Mouse (Mus musculus): ENCODE measurements around the gene Rpl7l1. TPM values are rescaled to one million over a fixed set of nuclear protein-coding genes. Genes with fewer than 3 reads are reported as not detected.

Gene Rpl7l1
- polyA plus RNA-seq, 1 experiment from 2014 or later, result 133 TPM

DNA sequence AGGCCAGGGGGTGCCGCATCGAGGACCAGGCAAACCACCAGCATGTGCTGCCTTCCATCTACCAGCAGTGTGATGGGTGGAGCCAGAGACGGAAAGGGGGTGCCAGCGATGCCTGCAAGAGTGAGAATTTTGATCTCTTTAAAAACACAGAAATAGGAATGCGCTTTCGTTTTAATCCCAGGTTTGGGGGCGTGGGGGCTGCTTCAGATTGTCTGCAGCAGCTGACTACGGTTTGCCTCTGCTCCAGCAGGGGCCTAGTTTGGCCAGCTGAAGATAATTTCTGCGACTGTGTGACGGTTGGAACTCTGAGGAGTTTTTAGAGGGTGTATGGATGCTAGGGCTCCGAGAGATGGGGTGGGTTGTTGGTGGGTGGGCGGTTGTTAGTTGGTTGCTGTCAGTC is 23.7 kb downstream of the Rpl7l1 start:
- no peak overlapping the region for H3K9ac ChIP-seq (ENCODE audit: low read length)
- DNase-seq (ENCODE audit: low spot score), result no peak
- 81% methylated on average over 12 of the region's 12 CpGs for WGBS
- H3K27me3 ChIP-seq (replicated peaks; ENCODE audit: control insufficient read depth, insufficient read depth, low read length), result no peaks in the 10 kb centered on the region
- ATAC-seq (replicated peaks; ENCODE audit: low FRiP score, low TSS enrichment, low read depth), result no peak
- no peak overlapping the region for H3K4me3 ChIP-seq (ENCODE audit: low read depth, low read length)
- no peaks in the 10 kb centered on the region for H3K4me1 ChIP-seq (replicated peaks; ENCODE audit: control insufficient read depth, insufficient read depth, low read length)
- H3K4me2 ChIP-seq (ENCODE audit: low read length), result no peak overlapping the region
- no peak overlapping the region for H3K27ac ChIP-seq (ENCODE audit: low read depth)
- no peaks in the 10 kb centered on the region for H3K36me3 ChIP-seq (ENCODE audit: control insufficient read depth, insufficient read depth, low read length)
- H3K9me3 ChIP-seq (ENCODE audit: control insufficient read depth, low read length), result no peaks in the 10 kb centered on the region

GRCm38 (mm10) chr17:46751794-46752556 is 30.5 kb downstream of the Rpl7l1 start, which contains the start of gene Cnpy3:
Gene Cnpy3 (minus strand): TSS chr17:46752214.
- 1% methylated on average over 52 of the region's 58 CpGs for WGBS

GRCm38 (mm10) chr17:46751056-46751793 is 31.2 kb downstream of the Rpl7l1 start:
- 21% methylated on average over 16 of the region's 16 CpGs for WGBS
- Histone ChIP-seq H3K27me3 (replicated peaks; ENCODE audit: control insufficient read depth, insufficient read depth, low read length) (no peaks in the 10 kb centered on the region), H3K9ac (ENCODE audit: low read length) (peak overlapping the region; percentile 63), H3K27ac (ENCODE audit: low read depth) (peak overlapping the region; percentile 90), H3K4me2 (ENCODE audit: low read length) (peak overlapping the region; percentile 73), H3K4me3 (ENCODE audit: low read depth, low read length) (peak overlapping the region; percentile 63), H3K9me3 (ENCODE audit: control insufficient read depth, low read length) (no peaks in the 10 kb centered on the region), H3K4me1 (replicated peaks; ENCODE audit: control insufficient read depth, insufficient read depth, low read length) (peaks cover 9% of the 10 kb centered on the region), H3K36me3 (ENCODE audit: control insufficient read depth, insufficient read depth, low read length) (peaks cover 11% of the 10 kb centered on the region; the same call in 1 of the 2 replicates)
- ATAC-seq (replicated peaks; ENCODE audit: low FRiP score, low TSS enrichment, low read depth), result peak; percentile 23
- DNase-seq (ENCODE audit: low spot score), result no peak

More at GRCm38 (mm10) chr17:46751794-46752556, 30.5 kb downstream of the Rpl7l1 start, which contains the start of gene Cnpy3:
- H3K27ac ChIP-seq (ENCODE audit: low read depth), result peak within 1 kb of the TSS; percentile 90
- no peaks in the 10 kb centered on the region for H3K9me3 ChIP-seq (ENCODE audit: control insufficient read depth, low read length)
- peaks cover 5% of the 10 kb centered on the region; the same call in 1 of the 2 replicates for H3K36me3 ChIP-seq (ENCODE audit: control insufficient read depth, insufficient read depth, low read length)
- peak within 1 kb of the TSS; percentile 63 for H3K9ac ChIP-seq (ENCODE audit: low read length)
- peak within 1 kb of the TSS; percentile 63 for H3K4me3 ChIP-seq (ENCODE audit: low read depth, low read length)
- DNase-seq (ENCODE audit: low spot score), result peak; percentile 97
- H3K4me2 ChIP-seq (ENCODE audit: low read length), result peak within 1 kb of the TSS; percentile 73
- no peaks in the 10 kb centered on the region for H3K27me3 ChIP-seq (replicated peaks; ENCODE audit: control insufficient read depth, insufficient read depth, low read length)
- H3K4me1 ChIP-seq (replicated peaks; ENCODE audit: control insufficient read depth, insufficient read depth, low read length), result peaks cover 9% of the 10 kb centered on the region
- peak; percentile 99 for ATAC-seq (replicated peaks; ENCODE audit: low FRiP score, low TSS enrichment, low read depth)

DNA sequence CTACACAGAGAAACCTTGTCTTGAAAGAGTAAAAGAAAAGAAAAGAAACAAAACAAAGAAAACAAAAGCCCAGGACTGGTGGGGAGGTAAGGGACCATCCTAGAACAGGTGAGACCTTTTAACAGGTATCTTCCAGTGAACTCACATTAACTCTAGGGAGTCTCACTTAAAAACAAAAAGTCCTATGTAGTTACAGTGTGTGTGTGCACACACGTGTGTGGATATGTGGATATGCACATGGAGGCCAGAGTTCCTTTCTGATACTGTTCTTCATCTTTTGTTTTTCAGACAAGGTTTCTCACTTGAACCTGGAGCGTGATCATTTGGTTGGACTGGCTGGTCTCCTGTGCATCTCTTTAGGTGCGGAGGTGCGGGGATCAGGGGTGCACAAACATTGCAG is 31.9 kb downstream of the Rpl7l1 start:
- WGBS, result 90% methylated on average over 4 of the region's 4 CpGs
- H3K4me3 ChIP-seq (ENCODE audit: low read depth, low read length), result peak overlapping the region; percentile 63; the same call in 1 of the 2 replicates
- peak overlapping the region; percentile 73 for H3K4me2 ChIP-seq (ENCODE audit: low read length)
- H3K4me1 ChIP-seq (replicated peaks; ENCODE audit: control insufficient read depth, insufficient read depth, low read length), result peaks cover 9% of the 10 kb centered on the region
- no peaks in the 10 kb centered on the region for H3K9me3 ChIP-seq (ENCODE audit: control insufficient read depth, low read length)
- H3K27ac ChIP-seq (ENCODE audit: low read depth), result no peak overlapping the region
- no peaks in the 10 kb centered on the region for H3K27me3 ChIP-seq (replicated peaks; ENCODE audit: control insufficient read depth, insufficient read depth, low read length)
- peak overlapping the region; percentile 63 for H3K9ac ChIP-seq (ENCODE audit: low read length)
- no peak for DNase-seq (ENCODE audit: low spot score)
- H3K36me3 ChIP-seq (ENCODE audit: control insufficient read depth, insufficient read depth, low read length), result peaks cover 12% of the 10 kb centered on the region; the same call in 1 of the 2 replicates
- no peak for ATAC-seq (replicated peaks; ENCODE audit: low FRiP score, low TSS enrichment, low read depth)

DNA sequence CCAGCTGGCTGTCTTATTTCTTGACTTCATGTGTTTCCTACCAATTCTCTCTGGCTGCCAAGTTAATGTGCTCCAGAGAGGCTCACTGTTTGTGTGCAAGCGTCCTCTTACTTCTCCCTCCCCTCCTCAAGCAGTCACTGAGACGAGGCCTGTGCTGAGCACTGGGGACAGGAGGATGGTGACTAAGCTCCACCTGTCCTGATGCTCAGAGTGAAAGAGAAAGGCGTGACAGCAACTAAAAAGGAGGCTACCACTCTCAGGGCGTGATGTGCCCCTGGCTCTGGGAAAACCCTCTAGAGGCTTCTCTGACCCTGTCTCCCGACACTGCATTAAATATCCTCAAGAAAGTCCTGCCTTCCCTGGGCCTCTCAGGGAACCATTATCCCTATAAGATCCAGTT is 33.2 kb downstream of the Rpl7l1 start:
- no peaks in the 10 kb centered on the region for H3K9me3 ChIP-seq (ENCODE audit: control insufficient read depth, low read length)
- no peak overlapping the region for H3K4me2 ChIP-seq (ENCODE audit: low read length)
- ATAC-seq (replicated peaks; ENCODE audit: low FRiP score, low TSS enrichment, low read depth), result no peak
- H3K4me1 ChIP-seq (replicated peaks; ENCODE audit: control insufficient read depth, insufficient read depth, low read length), result peaks cover 9% of the 10 kb centered on the region
- H3K27me3 ChIP-seq (replicated peaks; ENCODE audit: control insufficient read depth, insufficient read depth, low read length), result no peaks in the 10 kb centered on the region
- H3K36me3 ChIP-seq (ENCODE audit: control insufficient read depth, insufficient read depth, low read length), result peaks cover 18% of the 10 kb centered on the region; the same call in 1 of the 2 replicates
- H3K4me3 ChIP-seq (ENCODE audit: low read depth, low read length), result no peak overlapping the region
- 89% methylated on average over 5 of the region's 5 CpGs for WGBS
- DNase-seq (ENCODE audit: low spot score), result no peak
- H3K9ac ChIP-seq (ENCODE audit: low read length), result no peak overlapping the region
- H3K27ac ChIP-seq (ENCODE audit: low read depth), result no peak overlapping the region

DNA sequence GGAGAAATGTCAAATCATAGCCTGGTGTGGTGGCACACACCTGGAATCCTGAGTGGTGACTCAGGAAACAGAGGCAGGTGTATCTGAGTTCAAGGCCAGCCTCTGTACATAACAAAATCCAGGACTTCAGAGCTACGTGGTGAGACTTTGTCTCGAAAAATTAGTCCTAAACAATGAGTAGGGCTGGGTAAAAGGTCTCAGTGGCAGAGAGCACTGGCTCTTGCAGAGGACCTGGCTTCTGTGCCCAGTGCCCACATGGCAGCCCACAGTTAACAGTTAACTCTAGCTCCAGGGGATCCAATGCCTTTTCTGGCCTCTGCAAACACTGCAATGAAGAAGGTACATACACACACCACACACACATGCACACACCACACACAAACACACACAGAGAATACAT is 34.7 kb downstream of the Rpl7l1 start:
- 88% methylated on average over 2 of the region's 2 CpGs for WGBS

DNA sequence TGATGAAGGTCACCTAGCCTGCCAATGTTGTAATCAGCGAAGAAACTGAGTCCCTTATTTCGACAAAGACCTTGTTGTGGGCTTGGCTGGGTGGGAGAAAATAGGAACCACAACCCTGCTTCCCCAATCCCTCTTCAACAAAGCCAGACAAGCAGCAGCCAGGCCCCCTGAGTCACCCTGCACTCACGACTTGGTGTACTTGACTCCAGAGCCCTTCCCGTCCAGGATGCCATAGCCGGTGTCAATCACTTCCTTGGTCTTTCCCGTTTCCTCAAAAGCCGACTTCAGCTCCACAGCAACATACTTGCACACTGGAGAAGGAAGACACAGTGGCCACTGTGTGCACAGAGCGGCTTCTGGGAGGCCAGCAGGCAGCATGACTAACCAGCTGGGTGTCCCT is 35.2 kb downstream of the Rpl7l1 start:
- peaks cover 30% of the 10 kb centered on the region for H3K36me3 ChIP-seq (ENCODE audit: control insufficient read depth, insufficient read depth, low read length)
- no peaks in the 10 kb centered on the region for H3K9me3 ChIP-seq (ENCODE audit: control insufficient read depth, low read length)
- H3K27ac ChIP-seq (ENCODE audit: low read depth), result no peak overlapping the region
- ATAC-seq (replicated peaks; ENCODE audit: low FRiP score, low TSS enrichment, low read depth) (no peak), DNase-seq (ENCODE audit: low spot score) (no peak)
- H3K9ac ChIP-seq (ENCODE audit: low read length), result no peak overlapping the region
- H3K4me2 ChIP-seq (ENCODE audit: low read length), result no peak overlapping the region
- H3K4me3 ChIP-seq (ENCODE audit: low read depth, low read length), result no peak overlapping the region
- no peaks in the 10 kb centered on the region for H3K27me3 ChIP-seq (replicated peaks; ENCODE audit: control insufficient read depth, insufficient read depth, low read length)
- H3K4me1 ChIP-seq (replicated peaks; ENCODE audit: control insufficient read depth, insufficient read depth, low read length), result peaks cover 9% of the 10 kb centered on the region
- WGBS, result 85% methylated on average over 8 of the region's 8 CpGs

More for the DNA sequence above, 34.7 kb downstream of the Rpl7l1 start:
- Histone ChIP-seq H3K4me2 (ENCODE audit: low read length) (no peak overlapping the region), H3K27ac (ENCODE audit: low read depth) (no peak overlapping the region), H3K4me3 (ENCODE audit: low read depth, low read length) (no peak overlapping the region), H3K36me3 (ENCODE audit: control insufficient read depth, insufficient read depth, low read length) (peaks cover 26% of the 10 kb centered on the region), H3K9me3 (ENCODE audit: control insufficient read depth, low read length) (no peaks in the 10 kb centered on the region), H3K9ac (ENCODE audit: low read length) (no peak overlapping the region), H3K4me1 (replicated peaks; ENCODE audit: control insufficient read depth, insufficient read depth, low read length) (peaks cover 9% of the 10 kb centered on the region), H3K27me3 (replicated peaks; ENCODE audit: control insufficient read depth, insufficient read depth, low read length) (no peaks in the 10 kb centered on the region)
- ATAC-seq (replicated peaks; ENCODE audit: low FRiP score, low TSS enrichment, low read depth) (no peak), DNase-seq (ENCODE audit: low spot score) (no peak)

DNA sequence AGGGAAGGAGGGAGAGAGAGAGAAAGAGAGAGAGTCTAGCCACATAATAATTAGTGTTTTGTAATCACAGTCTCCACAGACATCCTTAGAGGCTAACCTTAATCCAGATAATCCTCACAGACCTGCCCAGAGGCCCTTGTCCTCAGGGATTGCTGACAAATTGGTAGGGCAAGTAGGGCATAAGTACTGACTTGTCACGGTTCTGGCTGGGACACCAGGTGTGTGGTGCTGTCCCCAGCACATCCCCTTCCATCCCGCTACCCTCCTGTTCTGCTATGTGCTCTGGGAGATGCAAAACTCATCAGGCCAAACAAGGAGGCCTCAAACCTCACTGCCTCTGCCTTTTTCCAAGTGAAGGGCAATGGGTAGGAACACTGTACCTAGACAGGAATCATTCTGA is 37.0 kb downstream of the Rpl7l1 start:
- H3K4me2 ChIP-seq (ENCODE audit: low read length), result no peak overlapping the region
- H3K9me3 ChIP-seq (ENCODE audit: control insufficient read depth, low read length), result no peaks in the 10 kb centered on the region
- DNase-seq (ENCODE audit: low spot score) (no peak), ATAC-seq (replicated peaks; ENCODE audit: low FRiP score, low TSS enrichment, low read depth) (no peak)
- H3K27ac ChIP-seq (ENCODE audit: low read depth), result no peak overlapping the region
- H3K36me3 ChIP-seq (ENCODE audit: control insufficient read depth, insufficient read depth, low read length), result peaks cover 30% of the 10 kb centered on the region
- H3K4me3 ChIP-seq (ENCODE audit: low read depth, low read length), result no peak overlapping the region
- no peak overlapping the region for H3K9ac ChIP-seq (ENCODE audit: low read length)
- 0 out of 2 replicates have a peak, but pooled peaks cover under 1% of the 10 kb centered on the region for H3K4me1 ChIP-seq (replicated peaks; ENCODE audit: control insufficient read depth, insufficient read depth, low read length)
- no peaks in the 10 kb centered on the region for H3K27me3 ChIP-seq (replicated peaks; ENCODE audit: control insufficient read depth, insufficient read depth, low read length)
- WGBS, result 90% methylated on average over 2 of the region's 2 CpGs

All from intestine, embryonic 14.5 days (tissue).